Mouse (Mus musculus) gastrocnemius, adult 18-20 months (tissue): Measurements from ENCODE around the gene Cdh4. TPM values are rescaled to one million over a fixed set of nuclear protein-coding genes. Genes with fewer than 3 reads are reported as not detected.

Experiments used
- DNase-seq: peaks from one replicate; pipeline ENCODE4 v3.0.0; 2021; ENCODE audit warnings: low spot score
- total RNA-seq, 2 experiments: library from RNA; stranded (reverse); gene quantifications; 2 replicates each; pipeline ENCODE4 v1.2.3; 2021

Gene Cdh4
- total RNA-seq, 2 experiments from 2014 or later = 11.5 to 16.7 TPM

DNA sequence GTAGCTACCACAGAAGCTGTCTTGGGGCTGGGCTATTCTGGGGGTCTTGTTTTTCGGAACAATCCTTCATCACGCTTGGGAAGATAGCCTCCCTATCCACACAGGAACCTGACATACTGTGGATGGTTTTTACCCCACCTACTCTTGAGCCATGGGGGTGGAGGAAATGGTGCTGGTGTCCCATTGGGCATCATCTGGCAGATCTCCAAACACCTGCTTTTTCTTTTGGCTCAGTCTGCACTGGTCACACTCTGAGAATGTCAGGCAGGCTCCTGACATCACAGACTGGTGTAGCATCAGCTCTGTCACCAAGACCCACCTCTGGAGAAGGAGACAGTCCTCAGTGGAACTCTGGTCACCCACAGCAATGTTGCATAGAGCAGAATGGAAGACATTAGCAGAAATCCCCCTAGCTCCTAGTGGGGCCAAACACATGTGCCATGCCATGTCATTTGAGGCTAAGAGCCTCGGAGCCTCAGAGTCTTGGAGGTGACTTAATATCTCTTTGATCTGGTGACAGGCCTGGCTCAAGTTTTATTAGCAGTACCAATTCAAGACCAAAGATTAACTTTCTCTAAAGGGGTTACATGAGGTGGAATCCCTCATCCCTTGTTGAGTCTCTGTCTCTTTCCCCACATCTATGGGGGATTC is 95.7 kb downstream of the Cdh4 start:
- DNase-seq = peak; percentile 13

DNA sequence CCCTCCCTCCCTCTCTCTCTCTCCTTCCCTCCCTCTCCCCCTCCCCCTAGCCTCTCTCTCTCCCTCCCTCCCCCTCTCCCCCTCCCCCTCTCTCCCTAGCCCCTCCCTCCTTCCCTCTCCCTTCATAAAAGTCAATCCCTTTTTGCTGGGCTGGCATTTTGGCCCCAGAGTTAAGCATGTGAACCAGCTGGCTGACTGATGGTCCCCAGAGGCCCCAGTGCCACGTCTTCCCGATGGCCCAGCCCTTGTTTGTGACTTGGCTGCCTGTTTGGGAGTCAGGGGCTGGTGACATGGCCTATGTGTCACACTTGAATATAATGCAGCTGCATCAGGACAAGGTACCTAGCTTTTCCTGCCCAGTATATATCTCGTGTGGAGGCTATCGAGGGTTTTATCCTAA is 96.3 kb downstream of the Cdh4 start:
- DNase-seq = no peak

DNA sequence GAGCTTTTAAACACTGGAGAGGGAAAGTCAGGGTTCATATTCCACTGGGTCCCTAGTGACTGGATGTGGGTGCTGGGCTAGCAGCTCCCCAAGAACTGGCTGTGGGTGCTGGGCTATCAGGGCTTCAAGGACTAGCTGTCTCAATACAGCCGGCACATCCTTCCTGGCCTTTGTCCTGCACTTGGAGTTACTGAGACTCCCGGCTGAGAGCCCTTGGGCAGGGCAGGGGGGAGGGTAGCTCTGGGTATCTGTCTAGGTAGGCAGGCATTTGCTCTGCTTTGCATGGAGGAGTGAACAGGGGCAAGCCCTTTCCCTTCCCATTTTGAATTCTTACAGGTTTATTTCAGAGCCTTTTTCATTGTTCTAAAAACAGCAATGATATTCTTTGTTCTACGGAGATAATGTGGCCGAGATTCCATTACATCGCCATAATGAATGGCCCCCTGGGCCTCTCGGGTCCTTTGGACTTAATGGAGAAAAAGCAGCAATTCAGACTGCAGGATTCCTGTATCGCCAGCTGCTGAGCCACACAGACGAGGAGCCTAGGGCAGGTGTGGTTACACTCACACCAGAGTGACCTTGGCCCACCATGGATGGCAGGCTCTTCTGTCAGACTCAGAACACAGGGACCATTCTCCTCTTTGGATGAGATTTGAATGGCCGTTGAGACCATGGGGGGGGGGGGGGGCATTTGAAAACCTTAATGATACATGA is 97.5 kb downstream of the Cdh4 start:
- no peak for DNase-seq

DNA sequence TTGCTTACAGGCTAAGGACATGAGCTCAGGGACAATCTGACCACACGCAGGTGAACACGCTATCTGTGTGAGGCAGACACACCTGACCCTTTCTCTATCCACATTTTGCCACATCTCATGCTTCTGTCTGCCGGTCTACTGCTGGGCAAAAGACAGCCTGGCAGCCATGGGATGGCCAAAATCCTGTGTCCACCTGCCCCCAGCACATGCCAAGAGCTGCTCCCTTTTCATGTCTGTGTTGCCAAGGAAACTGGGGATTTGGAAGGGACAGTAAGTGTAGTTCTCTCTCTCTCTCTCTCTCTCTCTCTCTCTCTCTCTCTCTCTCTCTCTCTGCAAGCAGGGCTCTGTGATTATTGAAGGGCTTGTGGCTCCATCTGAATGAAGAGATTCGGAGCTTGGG is 98.9 kb downstream of the Cdh4 start:
- no peak for DNase-seq

- no peak for DNase-seq
These were observed 105.4 kb downstream of the Cdh4 start for GRCm38 (mm10) chr2:179547627-179548026.

DNA sequence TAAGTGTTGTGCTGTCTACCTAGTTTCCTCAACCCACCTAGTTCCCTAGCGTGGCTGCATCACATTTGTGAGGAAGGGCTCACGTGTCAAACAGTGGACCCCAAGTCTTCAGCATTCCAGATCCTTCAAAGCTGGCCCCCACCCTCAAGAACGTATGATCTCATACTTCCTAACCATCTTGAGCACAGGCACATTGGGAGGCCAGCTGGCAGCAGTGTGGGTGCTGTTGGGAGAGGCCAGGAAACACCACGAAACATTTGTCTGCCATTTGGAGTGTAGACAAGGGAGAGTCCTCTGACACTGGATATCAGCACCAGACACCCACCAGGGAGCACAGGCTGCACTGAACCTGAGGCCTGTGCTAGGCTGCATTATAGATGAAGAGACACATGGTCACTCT is 113.7 kb downstream of the Cdh4 start:
- no peak for DNase-seq

- peak; percentile 11 for DNase-seq
These were observed 120.1 kb downstream of the Cdh4 start for GRCm38 (mm10) chr2:179562350-179562749.

DNA sequence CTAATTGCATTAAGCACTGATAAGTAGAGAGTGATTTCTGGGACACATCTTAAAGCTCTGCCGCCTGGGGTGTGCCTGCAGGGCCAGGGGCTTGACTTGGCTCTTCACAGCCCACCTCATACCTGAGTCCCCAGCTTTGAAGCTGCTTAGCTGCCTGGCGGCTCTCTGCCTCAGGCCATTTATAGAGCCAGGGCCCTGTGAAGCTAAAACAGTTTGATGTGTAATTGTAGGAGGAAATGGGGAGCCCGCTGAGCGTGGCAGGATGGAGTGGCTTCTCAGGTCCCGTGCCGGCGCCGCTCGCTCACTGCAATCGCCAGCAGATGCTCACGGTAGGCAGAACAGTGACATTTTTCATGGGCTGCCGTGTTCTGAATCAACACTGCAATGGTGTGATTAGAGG is 123.4 kb downstream of the Cdh4 start:
- no peak for DNase-seq

DNA sequence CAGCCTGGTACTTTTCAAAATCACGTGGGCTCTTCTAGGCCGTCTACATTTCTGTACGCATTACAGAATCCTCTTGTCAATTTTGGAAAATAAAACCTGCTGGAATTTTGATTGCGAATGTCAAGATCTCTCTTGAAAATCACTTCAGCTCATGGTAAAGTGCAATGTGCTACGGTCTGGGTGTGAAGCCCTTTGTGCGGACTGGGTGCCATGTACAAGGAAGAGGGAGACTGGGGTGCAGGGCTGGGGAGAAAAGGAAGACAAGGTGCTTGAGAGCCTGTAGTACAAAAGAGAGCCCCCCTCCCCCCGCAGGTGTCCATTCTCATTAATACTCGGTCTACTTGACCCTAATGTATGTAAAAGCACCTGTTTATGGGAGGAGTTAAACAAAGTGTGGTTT is 125.7 kb downstream of the Cdh4 start:
- no peak for DNase-seq

- no peak for DNase-seq
These were observed 126.9 kb downstream of the Cdh4 start for GRCm38 (mm10) chr2:179569171-179569570.

DNA sequence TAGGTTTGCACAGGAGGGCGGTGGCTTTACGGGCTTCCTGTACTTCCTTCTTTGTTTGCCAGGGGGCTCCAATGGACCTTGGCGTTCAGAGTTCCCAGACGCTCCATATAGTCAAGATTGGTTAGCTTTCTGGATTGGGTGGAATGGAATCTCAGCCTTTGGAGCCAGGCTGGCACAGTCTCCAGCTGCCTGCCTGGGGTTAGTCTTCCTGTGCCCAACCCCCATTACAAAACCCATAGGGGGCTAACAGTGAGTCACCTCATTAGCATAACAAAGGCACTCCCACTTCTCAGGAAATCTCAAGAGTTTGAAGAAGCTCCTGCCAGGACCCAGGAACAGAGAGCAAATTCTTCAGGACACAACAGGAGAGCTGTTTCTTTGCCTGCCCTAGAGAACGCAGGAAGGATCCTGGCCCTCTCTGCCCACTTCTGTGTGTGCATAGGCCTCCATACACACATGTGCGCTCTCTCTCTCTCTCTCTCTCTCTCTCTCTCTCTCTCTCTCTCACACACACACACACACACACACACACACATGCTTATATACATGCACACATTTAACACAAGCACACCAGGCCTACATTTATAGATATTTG is 129.0 kb downstream of the Cdh4 start:
- no peak for DNase-seq

GRCm38 (mm10) chr2:179573331-179573730 is 131.1 kb downstream of the Cdh4 start:
- no peak for DNase-seq

DNA sequence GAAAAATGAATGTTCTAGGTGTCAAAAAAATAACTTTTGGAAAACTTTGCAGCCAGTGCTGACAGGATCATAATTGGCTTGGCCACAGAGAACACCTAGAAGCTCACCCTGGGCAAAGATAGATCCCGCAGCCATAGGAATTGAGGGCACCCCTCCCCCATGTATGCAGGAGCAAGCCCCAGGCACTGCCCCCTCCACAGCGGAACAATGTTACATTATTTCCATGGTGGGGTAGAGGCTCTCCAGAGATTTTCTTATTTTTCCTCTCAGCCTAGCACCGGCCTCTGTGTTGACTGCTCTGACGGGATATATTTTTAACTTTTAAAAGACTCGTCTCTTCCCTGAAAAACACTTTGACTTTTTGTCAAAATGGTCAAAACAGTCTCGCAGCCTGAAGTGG is 131.6 kb downstream of the Cdh4 start:
- DNase-seq = no peak

DNA sequence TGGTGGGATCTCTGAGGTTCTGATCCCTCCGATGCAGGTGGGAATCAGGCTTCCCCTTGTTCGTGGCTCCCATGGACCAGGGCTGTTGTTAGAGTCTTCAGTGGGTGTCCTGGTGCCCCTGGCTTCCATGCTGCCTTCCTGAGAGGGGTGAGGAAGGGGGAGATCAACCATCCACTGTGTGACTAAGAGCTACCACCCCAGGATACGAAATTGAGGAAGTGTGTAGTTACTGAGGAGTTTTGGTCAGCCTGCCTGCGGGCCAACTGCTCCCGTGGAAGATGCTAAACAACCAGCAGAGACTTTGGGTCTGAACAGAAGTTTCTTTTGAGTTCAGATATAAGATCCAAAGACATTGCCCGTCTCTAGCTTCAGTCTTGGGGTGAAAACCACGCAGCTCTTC is 133.4 kb downstream of the Cdh4 start:
- DNase-seq = no peak

DNA sequence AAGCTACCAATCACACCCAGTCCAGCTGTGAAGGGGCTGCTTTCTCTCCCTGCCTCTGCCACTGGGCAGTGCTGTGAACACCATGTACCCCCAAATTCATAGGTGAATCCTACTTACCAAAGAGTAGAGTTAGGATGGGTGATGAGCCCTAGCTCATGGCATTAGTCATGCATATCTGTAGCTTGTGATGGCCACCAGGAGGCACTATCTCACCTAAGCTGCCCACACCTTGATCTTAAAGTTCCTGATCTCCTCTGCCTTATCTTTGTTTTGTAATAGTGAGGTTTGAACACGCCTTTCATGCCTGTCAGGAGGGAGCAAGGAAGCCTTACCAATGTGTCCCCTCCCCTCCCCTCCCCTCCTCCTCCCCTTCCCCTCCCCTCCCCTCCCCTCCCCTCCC is 134.0 kb downstream of the Cdh4 start:
- peak; percentile 9 for DNase-seq

GRCm38 (mm10) chr2:179578329-179578728 is 136.1 kb downstream of the Cdh4 start:
- no peak for DNase-seq

DNA sequence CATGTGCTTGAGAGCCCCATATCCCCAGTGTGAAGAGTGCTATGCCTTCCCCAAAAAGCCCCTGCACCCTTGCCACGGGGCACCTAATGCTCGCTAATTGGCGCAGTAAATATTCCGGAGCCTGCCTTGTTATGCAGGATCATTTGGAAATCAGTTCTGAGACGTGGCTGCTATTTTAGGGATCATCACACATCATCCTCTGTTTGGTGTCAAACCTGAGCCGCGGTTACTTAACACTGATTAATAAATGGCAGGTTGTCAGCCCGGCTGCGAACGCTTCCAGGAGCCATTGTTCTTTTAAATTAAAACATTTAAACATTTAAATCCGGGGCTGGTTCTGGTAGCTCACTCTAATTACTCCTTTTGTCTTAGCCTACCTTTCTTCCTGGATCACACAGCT is 136.6 kb downstream of the Cdh4 start:
- DNase-seq = no peak

GRCm38 (mm10) chr2:179580415-179580814 is 138.2 kb downstream of the Cdh4 start:
- no peak for DNase-seq

GRCm38 (mm10) chr2:179581058-179581457 is 138.8 kb downstream of the Cdh4 start:
- no peak for DNase-seq

- no peak for DNase-seq
These were observed 140.7 kb downstream of the Cdh4 start for GRCm38 (mm10) chr2:179582966-179583365.

DNA sequence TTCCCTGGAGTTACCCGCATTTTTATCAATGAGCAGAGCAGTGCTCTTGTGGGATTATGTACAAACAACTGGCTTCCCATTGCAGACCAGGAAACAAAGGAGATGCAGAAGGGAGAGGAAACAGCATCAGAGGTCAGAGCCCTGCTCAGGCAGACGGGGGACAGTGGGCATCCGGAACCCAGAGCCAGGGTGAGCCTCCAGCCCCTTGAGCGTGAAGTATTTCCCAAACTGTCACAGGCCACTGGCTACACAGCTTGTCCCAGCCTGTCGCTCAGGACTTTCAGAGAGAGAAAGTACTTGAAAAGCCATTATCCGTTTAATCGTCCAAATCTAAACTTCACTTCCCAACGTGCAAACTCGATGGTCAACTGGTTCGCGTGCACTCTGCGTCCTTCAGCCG is 142.4 kb downstream of the Cdh4 start:
- no peak for DNase-seq

DNA sequence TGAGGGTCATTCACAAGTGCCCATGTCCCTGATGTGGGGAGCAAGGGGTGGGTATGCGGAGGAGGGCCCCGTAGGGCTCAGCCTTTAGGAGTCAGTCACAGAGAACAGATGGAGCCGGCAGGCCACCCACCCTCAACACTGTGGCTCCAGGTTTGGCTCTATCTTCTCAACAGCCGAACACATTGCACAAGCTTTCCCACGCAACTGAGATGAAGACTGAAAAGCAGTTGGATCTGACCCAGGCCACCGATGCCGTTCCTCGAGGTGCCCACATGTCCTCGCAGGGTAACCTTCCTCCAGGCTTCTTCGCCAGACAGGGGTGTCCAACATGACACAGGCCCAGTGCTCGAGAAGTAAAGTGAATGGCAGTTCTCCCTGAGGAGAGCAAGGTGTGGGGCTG is 144.2 kb downstream of the Cdh4 start:
- DNase-seq = no peak

DNA sequence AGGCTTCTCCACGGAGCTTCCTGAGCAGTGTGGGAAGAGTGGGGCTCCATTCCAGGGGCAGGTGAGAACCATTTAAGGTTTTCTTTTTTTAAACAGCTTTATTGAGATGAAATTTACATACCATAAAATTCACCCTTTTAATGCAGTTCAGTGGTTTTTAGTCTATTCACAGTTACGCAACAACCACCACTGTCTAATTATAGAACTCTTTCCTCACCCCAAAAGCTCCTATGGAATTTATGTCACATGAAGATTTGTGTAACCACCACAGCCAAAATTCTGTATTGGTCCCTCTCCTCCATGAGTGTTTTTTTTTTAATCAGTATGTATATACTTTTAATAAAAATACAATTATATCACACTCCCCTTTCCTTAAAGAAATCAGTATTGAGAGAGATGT is 144.8 kb downstream of the Cdh4 start:
- no peak for DNase-seq
